Mouse (Mus musculus): ENCODE data around the gene Dbndd2. TPM values are rescaled to one million over a fixed set of nuclear protein-coding genes. Genes with fewer than 3 reads are reported as not detected.

Gene Dbndd2
- total and polyA plus RNA-seq, 2 experiments from 2014 or later: 16.9 to 22.3 TPM

- Histone ChIP-seq H3K4me1 (ENCODE audit: control insufficient read depth, insufficient read depth) (no peaks in the 10 kb centered on the region), H3K27ac (ENCODE audit: low read depth) (no peak overlapping the region), H3K4me3 (ENCODE audit: low read depth, low read length) (no peak overlapping the region), H3K27me3 (ENCODE audit: control insufficient read depth, insufficient read depth, low read length) (peaks cover 10% of the 10 kb centered on the region; the same call in 1 of the 2 replicates), H3K4me2 (ENCODE audit: low read depth, low read length) (no peak overlapping the region), H3K36me3 (replicated peaks; ENCODE audit: control insufficient read depth, insufficient read depth, low read length) (no peaks in the 10 kb centered on the region), H3K9me3 (replicated peaks; ENCODE audit: control insufficient read depth, low read length) (peaks cover 5% of the 10 kb centered on the region; the same call in 1 of the 2 replicates), H3K9ac (replicated peaks; ENCODE audit: low read depth, low read length) (no peak overlapping the region)
- 20% methylated on average over 8 of the region's 8 CpGs for WGBS
- DNase-seq (ENCODE audit: low spot score): no peak
- no peak for TF ChIP-seq EP300 (IDR thresholded peaks at IDR 0.05; ENCODE audit: low read depth)
- no peak for TF ChIP-seq CTCF (IDR thresholded peaks at IDR 0.05; ENCODE audit: low read depth)
- no peak for ATAC-seq (ENCODE audit: insufficient read depth, low read depth)
These were observed 36.4 kb downstream of the Dbndd2 start for GRCm38 (mm10) chr2:164522280-164522679.

- Histone ChIP-seq H3K4me1 (ENCODE audit: control insufficient read depth, insufficient read depth) (no peaks in the 10 kb centered on the region), H3K27ac (ENCODE audit: low read depth) (no peak overlapping the region), H3K4me3 (ENCODE audit: low read depth, low read length) (no peak overlapping the region), H3K9ac (replicated peaks; ENCODE audit: low read depth, low read length) (no peak overlapping the region), H3K9me3 (replicated peaks; ENCODE audit: control insufficient read depth, low read length) (peaks cover 5% of the 10 kb centered on the region; the same call in 1 of the 2 replicates), H3K27me3 (ENCODE audit: control insufficient read depth, insufficient read depth, low read length) (peaks cover 10% of the 10 kb centered on the region; the same call in 1 of the 2 replicates), H3K4me2 (ENCODE audit: low read depth, low read length) (no peak overlapping the region), H3K36me3 (replicated peaks; ENCODE audit: control insufficient read depth, insufficient read depth, low read length) (no peaks in the 10 kb centered on the region)
- DNase-seq (ENCODE audit: low spot score) (no peak), ATAC-seq (ENCODE audit: insufficient read depth, low read depth) (no peak)
- 74% methylated on average over 10 of the region's 10 CpGs for WGBS
- TF ChIP-seq CTCF (IDR thresholded peaks at IDR 0.05; ENCODE audit: low read depth) (no peak), EP300 (IDR thresholded peaks at IDR 0.05; ENCODE audit: low read depth) (no peak)
These were observed 37.4 kb downstream of the Dbndd2 start for GRCm38 (mm10) chr2:164523301-164523773.

GRCm38 (mm10) chr2:164528557-164528956, 42.7 kb downstream of the Dbndd2 start:
- Histone ChIP-seq H3K9ac (replicated peaks; ENCODE audit: low read depth, low read length) (no peak overlapping the region), H3K27ac (ENCODE audit: low read depth) (no peak overlapping the region), H3K27me3 (ENCODE audit: control insufficient read depth, insufficient read depth, low read length) (peaks cover 2% of the 10 kb centered on the region; the same call in 1 of the 2 replicates), H3K36me3 (replicated peaks; ENCODE audit: control insufficient read depth, insufficient read depth, low read length) (no peaks in the 10 kb centered on the region), H3K4me2 (ENCODE audit: low read depth, low read length) (no peak overlapping the region), H3K4me3 (ENCODE audit: low read depth, low read length) (no peak overlapping the region), H3K9me3 (replicated peaks; ENCODE audit: control insufficient read depth, low read length) (peaks cover 5% of the 10 kb centered on the region; the same call in 1 of the 2 replicates), H3K4me1 (ENCODE audit: control insufficient read depth, insufficient read depth) (no peaks in the 10 kb centered on the region)
- WGBS: 59% methylated on average over 5 of the region's 5 CpGs
- DNase-seq (ENCODE audit: low spot score): no peak
- ATAC-seq (ENCODE audit: insufficient read depth, low read depth): no peak
- TF ChIP-seq CTCF (IDR thresholded peaks at IDR 0.05; ENCODE audit: low read depth) (no peak), EP300 (IDR thresholded peaks at IDR 0.05; ENCODE audit: low read depth) (no peak)

- Histone ChIP-seq H3K4me1 (ENCODE audit: control insufficient read depth, insufficient read depth) (no peaks in the 10 kb centered on the region), H3K9ac (replicated peaks; ENCODE audit: low read depth, low read length) (no peak overlapping the region), H3K27me3 (ENCODE audit: control insufficient read depth, insufficient read depth, low read length) (no peaks in the 10 kb centered on the region), H3K4me2 (ENCODE audit: low read depth, low read length) (no peak overlapping the region), H3K4me3 (ENCODE audit: low read depth, low read length) (no peak overlapping the region), H3K9me3 (replicated peaks; ENCODE audit: control insufficient read depth, low read length) (peaks cover 5% of the 10 kb centered on the region; the same call in 1 of the 2 replicates), H3K27ac (ENCODE audit: low read depth) (no peak overlapping the region), H3K36me3 (replicated peaks; ENCODE audit: control insufficient read depth, insufficient read depth, low read length) (no peaks in the 10 kb centered on the region)
- TF ChIP-seq CTCF (IDR thresholded peaks at IDR 0.05; ENCODE audit: low read depth) (peak; percentile 93), EP300 (IDR thresholded peaks at IDR 0.05; ENCODE audit: low read depth) (no peak)
- ATAC-seq (ENCODE audit: insufficient read depth, low read depth): no peak
- WGBS: 5% methylated on average over 3 of the region's 3 CpGs
- peak; percentile 70 for DNase-seq (ENCODE audit: low spot score)
These were observed 45.3 kb downstream of the Dbndd2 start for GRCm38 (mm10) chr2:164531169-164531568.

DNA sequence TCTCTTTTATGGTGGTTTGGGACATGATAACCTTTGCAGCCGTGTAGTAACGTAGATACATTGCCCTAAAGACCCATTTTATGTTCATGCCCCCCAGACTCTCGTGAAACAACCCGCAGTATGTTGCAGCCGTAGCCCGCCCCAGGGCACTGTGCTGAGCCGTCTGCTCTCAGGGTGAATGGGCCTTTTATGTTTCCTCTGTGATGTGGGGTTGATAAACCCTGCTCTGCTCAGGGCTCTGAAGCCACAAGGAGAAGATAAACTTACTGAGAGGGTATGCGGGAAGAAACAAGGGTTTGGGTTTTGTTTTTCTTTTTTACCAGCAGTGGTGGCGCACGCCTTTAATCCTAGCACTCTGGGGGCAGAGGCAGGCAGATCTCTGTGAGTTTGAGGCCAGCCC, 48.4 kb downstream of the Dbndd2 start:
- no peak overlapping the region for H3K4me3 ChIP-seq (ENCODE audit: low read depth, low read length)
- WGBS: 71% methylated on average over 10 of the region's 10 CpGs
- no peak overlapping the region for H3K4me2 ChIP-seq (ENCODE audit: low read depth, low read length)
- no peaks in the 10 kb centered on the region for H3K4me1 ChIP-seq (ENCODE audit: control insufficient read depth, insufficient read depth)
- H3K9me3 ChIP-seq (replicated peaks; ENCODE audit: control insufficient read depth, low read length): no peaks in the 10 kb centered on the region
- no peaks in the 10 kb centered on the region for H3K36me3 ChIP-seq (replicated peaks; ENCODE audit: control insufficient read depth, insufficient read depth, low read length)
- ATAC-seq (ENCODE audit: insufficient read depth, low read depth) (no peak), DNase-seq (ENCODE audit: low spot score) (no peak)
- H3K27ac ChIP-seq (ENCODE audit: low read depth): no peak overlapping the region
- no peak for TF ChIP-seq EP300 (IDR thresholded peaks at IDR 0.05; ENCODE audit: low read depth)
- no peak for TF ChIP-seq CTCF (IDR thresholded peaks at IDR 0.05; ENCODE audit: low read depth)
- no peaks in the 10 kb centered on the region; the same call in 1 of the 2 replicates for H3K27me3 ChIP-seq (ENCODE audit: control insufficient read depth, insufficient read depth, low read length)
- no peak overlapping the region for H3K9ac ChIP-seq (replicated peaks; ENCODE audit: low read depth, low read length)

DNA sequence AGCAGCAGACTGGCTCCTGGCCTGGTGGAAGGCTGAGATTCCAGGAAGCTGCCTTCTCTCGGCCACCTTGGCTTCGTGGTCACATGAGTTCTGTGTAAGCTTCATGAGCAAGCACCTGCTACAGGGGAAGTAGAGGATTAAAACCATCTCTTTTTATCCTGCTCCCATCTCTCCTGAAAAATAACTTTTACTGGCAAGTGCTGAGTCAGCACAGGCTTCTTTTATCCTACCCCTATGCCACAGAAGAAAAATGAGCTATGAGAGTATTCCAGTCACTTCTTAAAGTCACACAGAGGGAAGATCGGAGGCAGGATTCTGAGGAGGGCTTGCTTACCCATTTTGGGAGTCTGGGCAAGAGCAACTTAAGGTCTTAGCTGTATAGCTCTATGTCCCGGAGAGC, 51.1 kb downstream of the Dbndd2 start:
- no peaks in the 10 kb centered on the region for H3K36me3 ChIP-seq (replicated peaks; ENCODE audit: control insufficient read depth, insufficient read depth, low read length)
- no peak for TF ChIP-seq CTCF (IDR thresholded peaks at IDR 0.05; ENCODE audit: low read depth)
- TF ChIP-seq EP300 (IDR thresholded peaks at IDR 0.05; ENCODE audit: low read depth): no peak
- no peak for ATAC-seq (ENCODE audit: insufficient read depth, low read depth)
- H3K4me2 ChIP-seq (ENCODE audit: low read depth, low read length): no peak overlapping the region
- H3K4me3 ChIP-seq (ENCODE audit: low read depth, low read length): no peak overlapping the region
- 72% methylated on average over 4 of the region's 4 CpGs for whole genome bisulfite sequencing
- no peaks in the 10 kb centered on the region for H3K4me1 ChIP-seq (ENCODE audit: control insufficient read depth, insufficient read depth)
- no peak overlapping the region for H3K9ac ChIP-seq (replicated peaks; ENCODE audit: low read depth, low read length)
- DNase-seq (ENCODE audit: low spot score): no peak
- no peaks in the 10 kb centered on the region for H3K9me3 ChIP-seq (replicated peaks; ENCODE audit: control insufficient read depth, low read length)
- H3K27ac ChIP-seq (ENCODE audit: low read depth): no peak overlapping the region
- H3K27me3 ChIP-seq (ENCODE audit: control insufficient read depth, insufficient read depth, low read length): peaks cover 7% of the 10 kb centered on the region; the same call in 1 of the 2 replicates
